7 mouse cellular contexts compared by ENCODE assay signal in genomic region chr3:57847760-57848185, GRCm38 (mm10). TPM values are rescaled to one million over a fixed set of nuclear protein-coding genes. Genes with fewer than 3 reads are reported as not detected.
DNase-seq lines count a peak whose midpoint lies in the region; ATAC-seq lines count a peak whose summit lies in the region.

Gene Pfn2, minus strand, starts transcription at chr3:57848079.

- peaks cover 14% of the 10 kb centered on the region for H3K4me1 ChIP-seq in limb, embryonic 12.5 days (replicated peaks)
- peaks cover 14% of the 10 kb centered on the region for H3K4me1 ChIP-seq in midbrain, embryonic 14.5 days (ENCODE audit: control insufficient read depth, insufficient read depth, low read length)

- peak within 1 kb of the TSS; percentile 95 for H3K27ac ChIP-seq in limb, embryonic 12.5 days
- peak within 1 kb of the TSS; percentile 99 for H3K27ac ChIP-seq in midbrain, embryonic 14.5 days (replicated peaks; ENCODE audit: low read depth, low read length)

- H3K36me3 ChIP-seq in limb, embryonic 12.5 days = peaks cover 10% of the 10 kb centered on the region
- peaks cover 23% of the 10 kb centered on the region for H3K36me3 ChIP-seq in midbrain, embryonic 14.5 days (ENCODE audit: control insufficient read depth, insufficient read depth, low read length)

- H3K9me3 ChIP-seq in limb, embryonic 12.5 days = no peaks in the 10 kb centered on the region
- no peaks in the 10 kb centered on the region for H3K9me3 ChIP-seq in midbrain, embryonic 14.5 days (ENCODE audit: control insufficient read depth, low read length)

- under 1% methylated on average over 52 of the region's 52 CpGs for WGBS in limb, embryonic 12.5 days
- under 1% methylated on average over 52 of the region's 52 CpGs for WGBS in midbrain, embryonic 14.5 days

- peak; percentile 85 for ATAC-seq in limb, embryonic 12.5 days (ENCODE audit: insufficient number of reproducible peaks, insufficient read depth, low FRiP score, low TSS enrichment, low read depth)
- ATAC-seq in midbrain, embryonic 14.5 days (ENCODE audit: low FRiP score, low TSS enrichment) = peak; percentile 89

- H3K9ac ChIP-seq in limb, embryonic 12.5 days (replicated peaks) = peak within 1 kb of the TSS; percentile 90
- H3K9ac ChIP-seq in midbrain, embryonic 14.5 days (replicated peaks; ENCODE audit: low read length) = peak within 1 kb of the TSS; percentile 99

- H3K4me3 ChIP-seq in limb, embryonic 12.5 days (replicated peaks) = peak within 1 kb of the TSS; percentile 92
- peak within 1 kb of the TSS; percentile 98 for H3K4me3 ChIP-seq in midbrain, embryonic 14.5 days (replicated peaks; ENCODE audit: low read depth, low read length)

- peak; percentile 80 for DNase-seq in adrenal gland, postnatal 10 days
- DNase-seq in embryo, embryonic 9.5 days (ENCODE audit: extremely low spot score) = peak; percentile 88
- peak; percentile 97 for DNase-seq in heart, adult 11 months
- DNase-seq in kidney, adult 11 months = peak; percentile 51
- peak; percentile 96 for DNase-seq in midbrain, embryonic 14.5 days
- DNase-seq in spleen, postnatal 14 days (ENCODE audit: low spot score in 2 of 2) = peak; percentile 8 to 34

- H3K4me2 ChIP-seq in limb, embryonic 12.5 days = peak within 1 kb of the TSS; percentile 66
- H3K4me2 ChIP-seq in midbrain, embryonic 14.5 days (ENCODE audit: low read length) = peak within 1 kb of the TSS; percentile 72

- no peaks in the 10 kb centered on the region for H3K27me3 ChIP-seq in limb, embryonic 12.5 days
- no peaks in the 10 kb centered on the region for H3K27me3 ChIP-seq in midbrain, embryonic 14.5 days (ENCODE audit: control insufficient read depth, insufficient read depth, low read length)

RNA-seq across cellular contexts. Expression of gene Pfn2, which starts in this region (rescaled TPM):
- 10 to 100 TPM; 37.0 to 57.4 TPM for total RNA-seq in adrenal gland, postnatal 10 days (2021)
- polyA plus RNA-seq in limb, embryonic 12.5 days (2016; fragmentation: Nextera tagmentation; extraction: Ambion mirVana) = 139 and 142 TPM in 2 replicates
- polyA plus RNA-seq in midbrain, embryonic 14.5 days (2014; fragmentation: Nextera tagmentation; extraction: Ambion mirVana) = 580 and 670 TPM in 2 replicates

Comparison
In these comparisons a context has a peak if more than half of its experiments do, and no peak if none do; other contexts are left out.
1. Peak in every context shown above with its lines: DNase-seq, ATAC-seq, H3K4me3 ChIP-seq and H3K27ac ChIP-seq.
2. DNase-seq: peak in every context shown above with its lines; median percentile 97 in heart, adult 11 months; 96 in midbrain, embryonic 14.5 days; 88 in embryo, embryonic 9.5 days; 80 in adrenal gland, postnatal 10 days; 51 in kidney, adult 11 months; 21 in spleen, postnatal 14 days.